Mouse (Mus musculus) spleen, adult 2 months (tissue): ENCODE measurements around the gene Rapgef2.

Experiments
- CTCF ChIP-seq: fragments of 200-500 bp; IDR thresholded peaks from 2 replicates; pipeline ENCODE4 v1.5.1; 2011; ENCODE audit warnings: mild to moderate bottlenecking, inconsistent platforms; ENCODE audit not compliant: insufficient read depth, insufficient read length, insufficient replicate concordance; ENCODE audit errors: extremely low read depth
- POLR2A ChIP-seq: fragments of 200-500 bp; IDR thresholded peaks from 2 replicates; pipeline ENCODE4 v1.6.1; 2011; ENCODE audit warnings: low read depth, low read length, inconsistent platforms

DNA sequence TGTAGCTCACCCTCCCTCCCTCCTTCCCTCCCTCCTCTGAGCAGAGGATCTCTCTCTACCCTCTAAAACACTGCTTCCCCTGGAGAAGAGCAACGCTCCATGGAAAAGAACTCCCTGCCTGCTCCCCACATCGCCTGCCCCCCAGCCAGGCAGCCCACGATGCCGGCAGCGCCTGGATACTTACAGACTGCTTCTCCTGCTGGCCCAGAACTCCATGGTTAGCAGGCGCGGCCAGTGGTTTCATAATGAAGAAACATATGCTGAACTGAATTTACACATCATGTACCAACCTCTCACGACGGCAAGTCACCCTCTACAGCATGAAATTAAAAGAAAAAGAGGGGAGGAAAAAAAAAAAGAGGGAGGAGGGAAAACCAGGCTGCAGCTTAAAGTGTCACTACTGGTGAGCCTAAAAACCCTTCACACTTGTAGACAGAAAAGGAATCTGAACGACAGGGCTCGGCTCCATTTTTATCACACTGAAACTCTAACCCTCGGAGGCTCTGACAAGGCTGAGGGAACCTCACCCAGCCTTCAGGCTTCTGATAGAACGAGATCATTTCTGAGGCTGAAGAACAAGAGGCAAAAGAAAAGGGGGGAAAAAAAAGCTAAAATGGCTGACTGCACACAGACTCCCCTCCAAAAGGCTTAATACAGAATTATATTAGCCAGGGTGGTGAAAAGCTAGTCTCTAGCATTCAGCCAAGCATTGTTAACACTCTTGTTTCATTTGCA lies 141.5 kb downstream of the Rapgef2 start:
- no peak for TF ChIP-seq CTCF
- TF ChIP-seq POLR2A = no peak
